Mouse (Mus musculus) erythroblast, embryonic 14.5 days (primary cell): Measurements from ENCODE around the gene Xlr5c.
"Not testable (repeated sequence)": the region's sequence is repeated elsewhere in the genome, so short reads cannot be mapped to it uniquely, and the experiment has no call there.

Experiments used
- GATA1 ChIP-seq: IDR thresholded peaks from 2 replicates; pipeline ENCODE4 v1.6.1; 2012; ENCODE audit warnings: low read length, inconsistent platforms, mixed read lengths
- TAL1 ChIP-seq: IDR thresholded peaks from 3 replicates; pipeline ENCODE4 v1.6.1; 2012; ENCODE audit warnings: low read length, inconsistent platforms, mixed read lengths

DNA sequence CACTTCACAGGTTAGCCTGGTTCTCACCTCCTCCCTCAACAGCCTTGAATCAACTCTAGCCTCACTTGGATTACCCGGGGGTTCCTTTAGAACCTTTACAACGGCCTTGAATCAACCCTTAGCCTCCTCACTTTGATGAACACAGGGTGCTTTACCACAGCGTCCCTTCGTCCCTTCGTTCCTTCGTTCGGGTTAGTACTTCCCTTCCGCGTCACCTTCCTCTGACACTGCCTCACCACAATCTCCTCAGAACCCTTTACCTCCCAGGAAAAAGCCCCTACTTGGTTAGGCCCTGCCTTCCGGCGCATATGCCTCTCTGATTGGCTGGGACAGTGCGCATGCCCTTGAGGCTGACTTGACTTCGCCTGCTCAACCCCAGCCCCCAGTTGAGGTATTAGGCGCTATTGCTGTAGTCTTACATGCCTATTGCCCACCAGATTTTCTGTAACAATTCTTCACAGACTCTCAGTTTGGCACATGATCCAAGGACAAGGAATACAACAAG, 49.9 kb downstream of the Xlr5c start, which contains the start of gene Xlr4c:
- not testable (repeated sequence) for TF ChIP-seq GATA1, TAL1
